8 mouse cellular contexts compared by ENCODE assay signal in genomic region chr6:38354723-38355353, GRCm38 (mm10). TPM values are rescaled to one million over a fixed set of nuclear protein-coding genes. Genes with fewer than 3 reads are reported as not detected.
DNase-seq lines count a peak whose midpoint lies in the region; ATAC-seq lines count a peak whose summit lies in the region.

No protein-coding gene starts in this region.

- 1% methylated on average over 20 of the region's 20 CpGs for WGBS in forebrain, embryonic 10.5 days
- WGBS in limb, embryonic 12.5 days = 2% methylated on average over 20 of the region's 20 CpGs

- H3K9ac ChIP-seq in limb, embryonic 12.5 days (replicated peaks) = no peak overlapping the region

- peak overlapping the region; percentile 57 for H3K4me3 ChIP-seq in forebrain, embryonic 10.5 days
- peak overlapping the region; percentile 60 for H3K4me3 ChIP-seq in limb, embryonic 12.5 days (replicated peaks)

- H3K27me3 ChIP-seq in forebrain, embryonic 10.5 days (ENCODE audit: poor library complexity, severe bottlenecking) = peaks cover 90% of the 10 kb centered on the region
- H3K27me3 ChIP-seq in limb, embryonic 12.5 days = peaks cover 68% of the 10 kb centered on the region

- peak; percentile 10 for DNase-seq in right cerebral cortex, postnatal 25 days
- DNase-seq in right cerebral cortex, postnatal 14 days = no peak
- DNase-seq in forebrain, embryonic 10.5 days (ENCODE audit: extremely low spot score, low spot score) = no peak
- DNase-seq in retina, postnatal 1 day = peak; percentile 8
- no peak for DNase-seq in adrenal gland, postnatal 25 days
- no peak for DNase-seq in thymus, postnatal 36 days
- DNase-seq in T-cell, adult 2 months (ENCODE audit: low spot score) = no peak

- H3K36me3 ChIP-seq in forebrain, embryonic 10.5 days (replicated peaks) = no peaks in the 10 kb centered on the region
- no peaks in the 10 kb centered on the region for H3K36me3 ChIP-seq in limb, embryonic 12.5 days

- peaks cover 27% of the 10 kb centered on the region for H3K4me1 ChIP-seq in forebrain, embryonic 10.5 days
- H3K4me1 ChIP-seq in limb, embryonic 12.5 days (replicated peaks) = 0 out of 2 replicates have a peak, but pooled peaks cover 9% of the 10 kb centered on the region

- no peaks in the 10 kb centered on the region for H3K9me3 ChIP-seq in forebrain, embryonic 10.5 days
- no peaks in the 10 kb centered on the region for H3K9me3 ChIP-seq in limb, embryonic 12.5 days

- no peak overlapping the region for H3K27ac ChIP-seq in forebrain, embryonic 10.5 days
- no peak overlapping the region for H3K27ac ChIP-seq in limb, embryonic 12.5 days

- H3K4me2 ChIP-seq in limb, embryonic 12.5 days = peak overlapping the region; percentile 73

- no peak for ATAC-seq in limb, embryonic 12.5 days (ENCODE audit: insufficient number of reproducible peaks, insufficient read depth, low FRiP score, low TSS enrichment, low read depth)

RNA-seq across cellular contexts. Expression of gene Zc3hav1, which starts 0.4 kb away (rescaled TPM):
- polyA plus RNA-seq in forebrain, embryonic 10.5 days (2016; fragmentation: Nextera tagmentation; extraction: Ambion mirVana) = 2.0 and 2.2 TPM in 2 replicates
- polyA plus RNA-seq in limb, embryonic 12.5 days (2016; fragmentation: Nextera tagmentation; extraction: Ambion mirVana) = 2.1 and 2.5 TPM in 2 replicates
- 64.6 and 70.3 TPM in 2 replicates for total RNA-seq in adrenal gland, postnatal 25 days (2021)

RNA-seq across cellular contexts. Expression of gene Ttc26, which starts 26.4 kb away (rescaled TPM):
- 15.2 and 17.0 TPM in 2 replicates for polyA plus RNA-seq in forebrain, embryonic 10.5 days (2016; fragmentation: Nextera tagmentation; extraction: Ambion mirVana)
- 13.3 and 14.0 TPM in 2 replicates for polyA plus RNA-seq in limb, embryonic 12.5 days (2016; fragmentation: Nextera tagmentation; extraction: Ambion mirVana)
- 2.5 and 2.7 TPM in 2 replicates for total RNA-seq in adrenal gland, postnatal 25 days (2021)

RNA-seq across cellular contexts. Expression of gene Zc3hav1l, which starts 55.8 kb away (rescaled TPM):
- 14.0 and 14.3 TPM in 2 replicates for polyA plus RNA-seq in forebrain, embryonic 10.5 days (2016; fragmentation: Nextera tagmentation; extraction: Ambion mirVana)
- polyA plus RNA-seq in limb, embryonic 12.5 days (2016; fragmentation: Nextera tagmentation; extraction: Ambion mirVana) = 15.7 and 19.6 TPM in 2 replicates
- 4.9 TPM in 2 replicates for total RNA-seq in adrenal gland, postnatal 25 days (2021)

Comparison
In these comparisons a context has a peak if more than half of its experiments do, and no peak if none do; other contexts are left out.
1. DNase-seq: peak in right cerebral cortex, postnatal 25 days (single experiment) and retina, postnatal 1 day (single experiment); none in right cerebral cortex, postnatal 14 days (single experiment), forebrain, embryonic 10.5 days (single experiment), adrenal gland, postnatal 25 days (single experiment), thymus, postnatal 36 days (0 of 2) and T-cell, adult 2 months (single experiment).